Mouse (Mus musculus): ENCODE measurements around the gene Hist1h1a.

GRCm38 (mm10) chr13:23778339-23778738, 14.9 kb downstream of the Hist1h1a start:
- TF ChIP-seq CTCF (IDR thresholded peaks at IDR 0.05; ENCODE audit: low read depth, low read length) (no peak), POLR2A (IDR thresholded peaks at IDR 0.05; ENCODE audit: extremely low read depth, insufficient read depth, low read length) (no peak)

Data from liver, adult 2 months (tissue).